Mouse (Mus musculus) mammary gland, adult 2 months (tissue): ENCODE measurements around the gene Gm20826. TPM values are rescaled to one million over a fixed set of nuclear protein-coding genes. Genes with fewer than 3 reads are reported as not detected.

ENCODE experiments used
- polyA plus RNA-seq: library from polyadenylated mRNA; depleted of rRNA; stranded (reverse); fragments of >200 nt; gene quantifications from 2 replicates; pipeline ENCODE4 v1.2.3, GENCODE M21; 2012; ENCODE audit warnings: low replicate concordance; rRNA removed

Gene Gm20826
- not detected in 2 replicates for polyA plus RNA-seq

GRCm38 (mm10) chrY:7638389-7638788, at the start of gene Gm20826:
Gm20826 (minus strand) TSS chrY:7638489.

Other genes with a start within 250 kb of the Gm20826 start
- not detected in 2 replicates for gene Gm21788, start 233.5 kb downstream of the Gm20826 start, polyA plus RNA-seq
- gene Gm28576, start 84.5 kb upstream of the Gm20826 start, polyA plus RNA-seq: not detected in 2 replicates